Mouse (Mus musculus): ENCODE measurements around the gene Med18. TPM values are rescaled to one million over a fixed set of nuclear protein-coding genes. Genes with fewer than 3 reads are reported as not detected.
"Not testable (repeated sequence)": the region's sequence is repeated elsewhere in the genome, so short reads cannot be mapped to it uniquely, and the experiment has no call there.

Gene Med18
- polyA plus RNA-seq, 1 experiment from 2014 or later, result 20.9 TPM

- WGBS, result 83% methylated on average over 4 of the region's 4 CpGs
- no peaks in the 10 kb centered on the region for H3K4me1 ChIP-seq (replicated peaks; ENCODE audit: insufficient read depth, low read length)
- H3K27ac ChIP-seq, result no peak overlapping the region
- H3K9ac ChIP-seq (ENCODE audit: low read depth, low read length), result no peak overlapping the region
- H3K4me3 ChIP-seq (replicated peaks; ENCODE audit: low read depth, low read length), result no peak overlapping the region
- DNase-seq (ENCODE audit: low spot score) (no peak), ATAC-seq (replicated peaks; ENCODE audit: low FRiP score, low read depth) (no peak)
- H3K27me3 ChIP-seq (ENCODE audit: insufficient read depth, low read length), result no peaks in the 10 kb centered on the region
- H3K9me3 ChIP-seq (replicated peaks; ENCODE audit: low read length), result no peaks in the 10 kb centered on the region
- no peaks in the 10 kb centered on the region for H3K36me3 ChIP-seq (ENCODE audit: insufficient read depth, low read length)
- no peak overlapping the region for H3K4me2 ChIP-seq (ENCODE audit: low read length)
- TF ChIP-seq CTCF (IDR thresholded peaks at IDR 0.05; ENCODE audit: low read depth), result no peak
Measured at GRCm38 (mm10) chr4:132484231-132484630, 20.5 kb upstream of the Med18 start.

GRCm38 (mm10) chr4:132482956-132483608, 19.4 kb upstream of the Med18 start:
- Histone ChIP-seq H3K36me3 (ENCODE audit: insufficient read depth, low read length) (no peaks in the 10 kb centered on the region), H3K4me3 (replicated peaks; ENCODE audit: low read depth, low read length) (no peak overlapping the region), H3K9ac (ENCODE audit: low read depth, low read length) (no peak overlapping the region), H3K27me3 (ENCODE audit: insufficient read depth, low read length) (no peaks in the 10 kb centered on the region), H3K27ac (peak overlapping the region; percentile 6; the same call in 1 of the 2 replicates), H3K4me1 (replicated peaks; ENCODE audit: insufficient read depth, low read length) (no peaks in the 10 kb centered on the region), H3K4me2 (ENCODE audit: low read length) (no peak overlapping the region), H3K9me3 (replicated peaks; ENCODE audit: low read length) (no peaks in the 10 kb centered on the region)
- peak; percentile 65; the same call in 1 of the 2 replicates for ATAC-seq (replicated peaks; ENCODE audit: low FRiP score, low read depth)
- no peak for DNase-seq (ENCODE audit: low spot score)
- WGBS, result 64% methylated on average over 13 of the region's 13 CpGs
- no peak for TF ChIP-seq CTCF (IDR thresholded peaks at IDR 0.05; ENCODE audit: low read depth)

- H3K9me3 ChIP-seq (replicated peaks; ENCODE audit: low read length), result not testable (repeated sequence)
Measured at GRCm38 (mm10) chr4:132482104-132482503, 18.4 kb upstream of the Med18 start.

GRCm38 (mm10) chr4:132477833-132478232, 14.1 kb upstream of the Med18 start:
- WGBS, result 89% methylated on average over 8 of the region's 8 CpGs
- Histone ChIP-seq H3K9ac (ENCODE audit: low read depth, low read length) (no peak overlapping the region), H3K4me1 (replicated peaks; ENCODE audit: insufficient read depth, low read length) (no peaks in the 10 kb centered on the region), H3K4me3 (replicated peaks; ENCODE audit: low read depth, low read length) (no peak overlapping the region), H3K36me3 (ENCODE audit: insufficient read depth, low read length) (no peaks in the 10 kb centered on the region), H3K27me3 (ENCODE audit: insufficient read depth, low read length) (no peaks in the 10 kb centered on the region), H3K9me3 (replicated peaks; ENCODE audit: low read length) (no peaks in the 10 kb centered on the region), H3K4me2 (ENCODE audit: low read length) (no peak overlapping the region), H3K27ac (no peak overlapping the region)
- ATAC-seq (replicated peaks; ENCODE audit: low FRiP score, low read depth) (no peak), DNase-seq (ENCODE audit: low spot score) (no peak)
- no peak for TF ChIP-seq CTCF (IDR thresholded peaks at IDR 0.05; ENCODE audit: low read depth)

More at GRCm38 (mm10) chr4:132482104-132482503, 18.4 kb upstream of the Med18 start:
- H3K36me3 ChIP-seq (ENCODE audit: insufficient read depth, low read length); DNase-seq (ENCODE audit: low spot score); ATAC-seq (replicated peaks; ENCODE audit: low FRiP score, low read depth); H3K4me3 ChIP-seq (replicated peaks; ENCODE audit: low read depth, low read length); H3K27me3 ChIP-seq (ENCODE audit: insufficient read depth, low read length); H3K9ac ChIP-seq (ENCODE audit: low read depth, low read length); H3K27ac ChIP-seq; H3K4me1 ChIP-seq (replicated peaks; ENCODE audit: insufficient read depth, low read length); H3K4me2 ChIP-seq (ENCODE audit: low read length): not testable (repeated sequence)
- WGBS, result 79% methylated on average over 3 of the region's 3 CpGs

- Histone ChIP-seq H3K27me3 (ENCODE audit: insufficient read depth, low read length) (no peaks in the 10 kb centered on the region), H3K9ac (ENCODE audit: low read depth, low read length) (no peak overlapping the region), H3K4me1 (replicated peaks; ENCODE audit: insufficient read depth, low read length) (no peaks in the 10 kb centered on the region), H3K36me3 (ENCODE audit: insufficient read depth, low read length) (no peaks in the 10 kb centered on the region), H3K9me3 (replicated peaks; ENCODE audit: low read length) (no peaks in the 10 kb centered on the region), H3K4me3 (replicated peaks; ENCODE audit: low read depth, low read length) (no peak overlapping the region), H3K4me2 (ENCODE audit: low read length) (no peak overlapping the region), H3K27ac (peak overlapping the region; percentile 65)
- DNase-seq (ENCODE audit: low spot score) (peak; percentile 36), ATAC-seq (replicated peaks; ENCODE audit: low FRiP score, low read depth) (no peak; the same call in 1 of the 2 replicates)
- no peak for TF ChIP-seq CTCF (IDR thresholded peaks at IDR 0.05; ENCODE audit: low read depth)
- WGBS, result 61% methylated on average over 13 of the region's 13 CpGs
Measured at GRCm38 (mm10) chr4:132475895-132476878, 12.5 kb upstream of the Med18 start.

GRCm38 (mm10) chr4:132474631-132475030, 10.9 kb upstream of the Med18 start:
- WGBS, result 45% methylated on average over 4 of the region's 4 CpGs
- peak; percentile 86 for ATAC-seq (replicated peaks; ENCODE audit: low FRiP score, low read depth)
- TF ChIP-seq CTCF (IDR thresholded peaks at IDR 0.05; ENCODE audit: low read depth), result no peak

More at GRCm38 (mm10) chr4:132474631-132475030, 10.9 kb upstream of the Med18 start:
- no peaks in the 10 kb centered on the region for H3K9me3 ChIP-seq (replicated peaks; ENCODE audit: low read length)
- no peaks in the 10 kb centered on the region for H3K27me3 ChIP-seq (ENCODE audit: insufficient read depth, low read length)
- H3K36me3 ChIP-seq (ENCODE audit: insufficient read depth, low read length), result no peaks in the 10 kb centered on the region
- no peak overlapping the region for H3K4me2 ChIP-seq (ENCODE audit: low read length)
- H3K9ac ChIP-seq (ENCODE audit: low read depth, low read length), result no peak overlapping the region
- H3K4me1 ChIP-seq (replicated peaks; ENCODE audit: insufficient read depth, low read length), result no peaks in the 10 kb centered on the region
- DNase-seq (ENCODE audit: low spot score), result peak; percentile 34
- H3K27ac ChIP-seq, result peak overlapping the region; percentile 65
- H3K4me3 ChIP-seq (replicated peaks; ENCODE audit: low read depth, low read length), result no peak overlapping the region
